Mouse (Mus musculus): Measurements from ENCODE around the gene Lypd6. TPM values are rescaled to one million over a fixed set of nuclear protein-coding genes. Genes with fewer than 3 reads are reported as not detected.

Lypd6 gene
- total and polyA plus RNA-seq, 3 experiments, result not detected

GRCm38 (mm10) chr2:50072158-50072557 is 5.9 kb downstream of the Lypd6 start:
- no peaks in the 10 kb centered on the region for H3K27me3 ChIP-seq (ENCODE audit: control insufficient read depth in 1 of 2, insufficient read depth in 2 of 2, low read length in 2 of 2)
- H3K27ac ChIP-seq (ENCODE audit: control insufficient read depth, low read depth, low read length), result no peak overlapping the region
- no peaks in the 10 kb centered on the region for H3K4me1 ChIP-seq (ENCODE audit: control insufficient read depth in 1 of 2, insufficient read depth in 2 of 2, low read length in 2 of 2)
- no peaks in the 10 kb centered on the region for H3K36me3 ChIP-seq (ENCODE audit: control insufficient read depth in 1 of 2, insufficient read depth in 2 of 2, low read length in 2 of 2)
- DNase-seq (ENCODE audit: low read depth, low spot score), result no peak
- no peaks in the 10 kb centered on the region for H3K79me2 ChIP-seq (ENCODE audit: control insufficient read depth, insufficient read depth, low read length, poor library complexity)
- H3K4me3 ChIP-seq (ENCODE audit: control insufficient read depth in 1 of 2, insufficient read depth in 1 of 2, low read depth in 2 of 2, low read length in 2 of 2), result no peak overlapping the region
- no peak overlapping the region for H3K9ac ChIP-seq (ENCODE audit: control insufficient read depth, low read depth, low read length, poor library complexity, severe bottlenecking)
- TF ChIP-seq USF2 (IDR thresholded peaks at IDR 0.05; ENCODE audit: borderline replicate concordance in 1 of 2, insufficient read depth in 1 of 2, low read depth in 1 of 2, low read length in 2 of 2) (no peak), TCF12 (IDR thresholded peaks at IDR 0.05; ENCODE audit: low read depth, low read length) (no peak), KAT2A (conservative IDR thresholded peaks at IDR 0.05; ENCODE audit: low read depth, low read length) (no peak), UBTF (IDR thresholded peaks at IDR 0.05; ENCODE audit: borderline replicate concordance, insufficient read depth, low read depth, low read length) (no peak), TAL1 (IDR thresholded peaks at IDR 0.05; ENCODE audit: low read length) (no peak), POLR2AphosphoS5 (IDR thresholded peaks at IDR 0.05; ENCODE audit: borderline replicate concordance, low read depth, low read length) (no peak), GABPA (IDR thresholded peaks at IDR 0.05; ENCODE audit: low read depth, low read length) (no peak), ELF1 (IDR thresholded peaks at IDR 0.05; ENCODE audit: low read depth, low read length) (no peak), EP300 (IDR thresholded peaks at IDR 0.05; ENCODE audit: low read depth in 1 of 2, low read length in 2 of 2) (no peak), MXI1 (IDR thresholded peaks at IDR 0.05; ENCODE audit: low read depth, low read length) (no peak), E2F4 (IDR thresholded peaks at IDR 0.05; ENCODE audit: borderline replicate concordance, low read depth, low read length) (no peak), SMC3 (IDR thresholded peaks at IDR 0.05; ENCODE audit: low read depth, low read length) (no peak), JUND (IDR thresholded peaks at IDR 0.05; ENCODE audit: low read depth, low read length) (no peak)
- no peaks in the 10 kb centered on the region for H3K9me3 ChIP-seq (replicated peaks; ENCODE audit: insufficient read depth, low read length)

DNA sequence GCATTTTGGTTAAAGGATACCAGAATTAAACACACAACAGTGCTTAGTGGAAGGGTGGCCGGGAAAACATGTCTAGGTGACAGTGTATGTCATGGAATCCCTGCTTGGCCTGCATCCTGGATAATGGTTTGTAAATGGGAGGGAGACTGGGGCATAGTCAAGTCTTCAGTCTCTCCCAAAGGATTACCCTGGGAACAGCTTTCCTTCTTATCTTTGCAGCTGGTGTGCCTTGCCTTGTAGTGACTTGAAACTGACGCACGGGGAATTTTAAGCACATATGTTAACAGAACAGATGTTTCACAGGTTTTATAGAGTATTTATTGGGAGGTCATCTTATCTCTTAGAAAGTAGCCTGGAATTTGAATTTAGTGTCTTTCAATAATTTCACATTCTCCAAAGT is 18.5 kb downstream of the Lypd6 start:
- Histone ChIP-seq H3K9me3 (replicated peaks; ENCODE audit: insufficient read depth, low read length) (no peaks in the 10 kb centered on the region), H3K4me1 (ENCODE audit: control insufficient read depth in 1 of 2, insufficient read depth in 2 of 2, low read length in 2 of 2) (no peaks in the 10 kb centered on the region), H3K4me3 (ENCODE audit: control insufficient read depth in 1 of 2, insufficient read depth in 1 of 2, low read depth in 2 of 2, low read length in 2 of 2) (no peak overlapping the region), H3K36me3 (ENCODE audit: control insufficient read depth in 1 of 2, insufficient read depth in 2 of 2, low read length in 2 of 2) (no peaks in the 10 kb centered on the region), H3K9ac (ENCODE audit: control insufficient read depth, low read depth, low read length, poor library complexity, severe bottlenecking) (no peak overlapping the region), H3K27me3 (ENCODE audit: control insufficient read depth in 1 of 2, insufficient read depth in 2 of 2, low read length in 2 of 2) (no peaks in the 10 kb centered on the region), H3K79me2 (ENCODE audit: control insufficient read depth, insufficient read depth, low read length, poor library complexity) (no peaks in the 10 kb centered on the region), H3K27ac (ENCODE audit: control insufficient read depth, low read depth, low read length) (no peak overlapping the region)
- no peak for DNase-seq (ENCODE audit: low read depth, low spot score)
- TF ChIP-seq ZKSCAN1 (IDR thresholded peaks at IDR 0.05; ENCODE audit: low read depth, low read length) (no peak), SMC3 (IDR thresholded peaks at IDR 0.05; ENCODE audit: low read depth, low read length) (no peak)

GRCm38 (mm10) chr2:50087761-50088160 is 21.5 kb downstream of the Lypd6 start:
- Histone ChIP-seq H3K9ac (ENCODE audit: control insufficient read depth, low read depth, low read length, poor library complexity, severe bottlenecking) (no peak overlapping the region), H3K4me1 (ENCODE audit: control insufficient read depth in 1 of 2, insufficient read depth in 2 of 2, low read length in 2 of 2) (no peaks in the 10 kb centered on the region), H3K9me3 (replicated peaks; ENCODE audit: insufficient read depth, low read length) (no peaks in the 10 kb centered on the region), H3K27me3 (ENCODE audit: control insufficient read depth in 1 of 2, insufficient read depth in 2 of 2, low read length in 2 of 2) (no peaks in the 10 kb centered on the region), H3K27ac (ENCODE audit: control insufficient read depth, low read depth, low read length) (no peak overlapping the region), H3K4me3 (ENCODE audit: control insufficient read depth in 1 of 2, insufficient read depth in 1 of 2, low read depth in 2 of 2, low read length in 2 of 2) (no peak overlapping the region), H3K79me2 (ENCODE audit: control insufficient read depth, insufficient read depth, low read length, poor library complexity) (no peaks in the 10 kb centered on the region), H3K36me3 (ENCODE audit: control insufficient read depth in 1 of 2, insufficient read depth in 2 of 2, low read length in 2 of 2) (no peaks in the 10 kb centered on the region)
- DNase-seq (ENCODE audit: low read depth, low spot score), result no peak
- TF ChIP-seq USF1 (IDR thresholded peaks at IDR 0.05; ENCODE audit: low read depth, low read length), result no peak
- TF ChIP-seq NRF1 (IDR thresholded peaks at IDR 0.05; ENCODE audit: insufficient read depth, low read depth, low read length, poor library complexity, severe bottlenecking), result no peak
- no peak for TF ChIP-seq SMC3 (IDR thresholded peaks at IDR 0.05; ENCODE audit: low read depth, low read length)
- no peak for TF ChIP-seq MEF2A (IDR thresholded peaks at IDR 0.05; ENCODE audit: extremely low read depth, insufficient replicate concordance, low read depth, low read length, poor library complexity, severe bottlenecking)
- no peak for TF ChIP-seq MYB (IDR thresholded peaks at IDR 0.05; ENCODE audit: low read depth, low read length)
- no peak for TF ChIP-seq MAX (IDR thresholded peaks at IDR 0.05; ENCODE audit: low read length)
- TF ChIP-seq GABPA (IDR thresholded peaks at IDR 0.05; ENCODE audit: low read depth, low read length), result no peak
